Mouse (Mus musculus) urinary bladder, postnatal 25 days (tissue): ENCODE data around the gene Borcs5.

Experiments
- DNase-seq: peaks from one replicate; pipeline ENCODE4 v3.0.0; 2022; ENCODE audit warnings: low spot score

Borcs5 gene

GRCm38 (mm10) chr6:134630447-134630846, 8.9 kb upstream of the Borcs5 start:
- no peak for DNase-seq

GRCm38 (mm10) chr6:134631947-134632687, 7.2 kb upstream of the Borcs5 start, which contains the start of gene Mansc1:
Gene Mansc1 (minus strand): TSS chr6:134632488.
- DNase-seq = peak; percentile 50

- DNase-seq = no peak
Measured at GRCm38 (mm10) chr6:134632756-134633155, 6.6 kb upstream of the Borcs5 start.

- DNase-seq = no peak
Measured at GRCm38 (mm10) chr6:134633553-134633952, 5.8 kb upstream of the Borcs5 start.

GRCm38 (mm10) chr6:134636476-134636875, 2.8 kb upstream of the Borcs5 start:
- DNase-seq = no peak

- DNase-seq = no peak
Measured at GRCm38 (mm10) chr6:134639900-134640299, 590 bp downstream of the Borcs5 start.

GRCm38 (mm10) chr6:134640485-134641475, 1.5 kb downstream of the Borcs5 start:
- peak; percentile 87 for DNase-seq

GRCm38 (mm10) chr6:134641738-134642446, 2.6 kb downstream of the Borcs5 start:
- DNase-seq = no peak

GRCm38 (mm10) chr6:134643296-134643695, 4.0 kb downstream of the Borcs5 start:
- DNase-seq = no peak

GRCm38 (mm10) chr6:134646835-134647234, 7.5 kb downstream of the Borcs5 start:
- DNase-seq = no peak

- DNase-seq = no peak
Measured at GRCm38 (mm10) chr6:134647621-134648020, 8.3 kb downstream of the Borcs5 start.

GRCm38 (mm10) chr6:134648356-134648755, 9.0 kb downstream of the Borcs5 start:
- DNase-seq = no peak

GRCm38 (mm10) chr6:134656527-134656926, 17.2 kb downstream of the Borcs5 start:
- no peak for DNase-seq

- DNase-seq = peak; percentile 19
Measured at GRCm38 (mm10) chr6:134659108-134659958, 20.0 kb downstream of the Borcs5 start.

- DNase-seq = no peak
Measured at GRCm38 (mm10) chr6:134660714-134661406, 21.6 kb downstream of the Borcs5 start.

- no peak for DNase-seq
Measured at GRCm38 (mm10) chr6:134664573-134664972, 25.3 kb downstream of the Borcs5 start.

GRCm38 (mm10) chr6:134665817-134666216, 26.5 kb downstream of the Borcs5 start:
- no peak for DNase-seq

GRCm38 (mm10) chr6:134668519-134668918, 29.2 kb downstream of the Borcs5 start:
- DNase-seq = no peak

GRCm38 (mm10) chr6:134669179-134669865, 30.0 kb downstream of the Borcs5 start:
- no peak for DNase-seq

- DNase-seq = no peak
Measured at GRCm38 (mm10) chr6:134670881-134671411, 31.6 kb downstream of the Borcs5 start.
